Mouse (Mus musculus): ENCODE measurements around the gene Syap1.

Gene Syap1

DNA sequence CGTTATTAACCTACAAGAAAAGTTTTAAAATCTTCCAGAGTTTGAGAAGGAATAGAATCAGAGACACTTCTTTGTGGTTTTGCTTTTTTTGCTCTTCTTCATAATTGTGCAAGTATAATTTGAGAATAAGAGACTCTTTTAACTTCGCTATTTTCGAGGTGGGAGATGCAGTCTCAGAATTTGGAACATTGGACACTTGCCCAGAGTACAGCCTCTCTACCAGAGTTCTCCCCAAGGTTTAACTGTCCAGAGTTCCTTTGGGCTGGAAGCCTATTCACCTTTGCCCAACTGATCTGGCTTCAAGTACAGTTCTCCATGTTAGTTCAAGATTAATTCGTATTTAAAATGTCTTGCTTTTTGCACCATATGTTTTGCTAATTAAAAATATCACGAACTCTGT lies 58.5 kb downstream of the Syap1 start:
- DNase-seq (ENCODE audit: low spot score) = peak; percentile 15

DNA sequence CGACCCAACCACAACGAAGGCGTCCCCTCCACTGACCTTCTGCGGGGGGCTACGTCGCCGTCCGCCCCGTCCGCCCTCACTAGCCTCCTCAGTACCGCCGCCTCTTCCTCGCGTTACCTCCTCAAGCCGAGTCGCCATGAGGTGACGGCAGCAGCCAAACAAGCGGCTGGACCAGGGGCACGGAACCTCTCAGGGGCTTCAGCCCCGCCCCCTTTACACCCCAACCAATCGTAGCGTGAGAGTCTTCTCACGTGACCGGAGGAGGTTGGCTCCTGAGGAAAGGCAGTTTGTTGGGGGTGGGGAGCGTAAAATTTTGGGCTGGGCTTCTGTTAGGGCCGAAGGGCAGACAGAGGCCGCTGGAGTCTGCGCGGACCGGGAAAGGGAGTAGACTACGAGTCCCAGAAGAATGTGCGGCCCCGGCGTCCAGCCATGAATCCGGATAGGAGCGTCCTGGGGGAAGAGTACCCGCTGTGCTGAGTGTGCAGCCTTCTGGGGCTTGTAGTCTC lies 59.0 kb downstream of the Syap1 start, which contains the start of gene Txlng:
Gene Txlng (minus strand): TSS at position 252 of the 506 bp plus-strand sequence.
- peak; percentile 94 for DNase-seq (ENCODE audit: low spot score)

DNA sequence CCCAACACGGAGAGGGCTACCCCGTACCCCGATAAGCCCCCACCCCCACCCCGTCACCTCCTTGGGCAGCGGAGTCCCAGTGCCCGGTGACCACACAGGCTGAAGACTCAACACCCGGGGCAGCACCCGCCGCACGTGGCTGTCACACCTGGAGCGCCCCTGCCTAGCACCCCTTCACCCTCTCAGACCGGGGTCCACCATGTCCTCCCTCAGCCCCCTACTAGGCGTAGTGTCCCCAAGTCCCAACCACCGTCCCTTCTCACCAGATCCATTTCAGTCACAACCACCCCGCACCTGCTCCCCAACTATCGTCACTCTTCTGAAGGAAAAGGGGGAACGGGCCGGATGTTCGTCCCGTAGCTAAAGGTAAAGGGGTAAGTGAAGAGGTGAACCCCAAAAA lies 59.5 kb downstream of the Syap1 start:
- DNase-seq (ENCODE audit: low spot score) = no peak

DNA sequence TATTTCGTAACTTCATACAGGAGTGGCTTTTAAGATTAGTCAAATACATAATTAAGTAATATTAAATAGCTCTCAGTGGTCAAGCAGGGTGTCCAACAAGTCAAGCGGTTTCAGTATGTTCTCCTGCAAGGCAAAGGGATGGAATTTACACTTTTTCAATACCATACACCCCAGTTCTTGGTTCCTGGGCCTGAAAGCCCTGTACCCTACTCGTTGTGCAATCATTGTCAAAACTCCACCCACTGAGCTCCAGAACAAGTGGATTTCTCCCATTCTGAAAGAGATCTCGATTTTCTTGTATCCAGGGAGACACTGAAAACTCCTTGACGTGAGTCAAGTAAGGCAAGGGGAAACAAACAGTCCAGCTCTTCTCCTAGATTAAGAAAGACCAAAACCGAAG lies 60.2 kb downstream of the Syap1 start:
- DNase-seq (ENCODE audit: low spot score) = no peak
